Mouse (Mus musculus) erythroblast, embryonic 14.5 days (primary cell): ENCODE measurements around the gene Mycn.

ENCODE experiments used
- GATA1 ChIP-seq: IDR thresholded peaks from 2 replicates; pipeline ENCODE4 v1.6.1; 2012; ENCODE audit warnings: low read length, inconsistent platforms, mixed read lengths
- TAL1 ChIP-seq: IDR thresholded peaks from 3 replicates; pipeline ENCODE4 v1.6.1; 2012; ENCODE audit warnings: low read length, inconsistent platforms, mixed read lengths

GRCm38 (mm10) chr12:12920166-12921157 lies 21.3 kb downstream of the Mycn start:
- TF ChIP-seq GATA1: no peak
- TF ChIP-seq TAL1: no peak
